Mouse (Mus musculus) thymus, adult 2 months (tissue): Measurements from ENCODE around the gene Traip.

Experiments
- CTCF ChIP-seq: fragments of 200-500 bp; IDR thresholded peaks from 2 replicates; pipeline ENCODE4 v1.5.1; 2012; ENCODE audit warnings: mild to moderate bottlenecking, control low read depth, low read length, moderate library complexity, borderline replicate concordance; ENCODE audit not compliant: control insufficient read depth, poor library complexity, insufficient read depth; ENCODE audit errors: extremely low read depth
- POLR2A ChIP-seq: fragments of 200-500 bp; IDR thresholded peaks from 2 replicates; pipeline ENCODE4 v1.6.1; 2012; ENCODE audit warnings: mild to moderate bottlenecking, low read length, control low read depth, moderate library complexity; ENCODE audit not compliant: control insufficient read depth, poor library complexity, insufficient read depth; ENCODE audit errors: extremely low read depth

GRCm38 (mm10) chr9:107914764-107915420 lies 35.0 kb upstream of the Traip start:
- no peak for TF ChIP-seq CTCF
- no peak for TF ChIP-seq POLR2A
